Mouse (Mus musculus): Measurements from ENCODE around the gene Pth1r. TPM values are rescaled to one million over a fixed set of nuclear protein-coding genes. Genes with fewer than 3 reads are reported as not detected.

Gene Pth1r
- polyA plus RNA-seq, 1 experiment, result not detected

DNA sequence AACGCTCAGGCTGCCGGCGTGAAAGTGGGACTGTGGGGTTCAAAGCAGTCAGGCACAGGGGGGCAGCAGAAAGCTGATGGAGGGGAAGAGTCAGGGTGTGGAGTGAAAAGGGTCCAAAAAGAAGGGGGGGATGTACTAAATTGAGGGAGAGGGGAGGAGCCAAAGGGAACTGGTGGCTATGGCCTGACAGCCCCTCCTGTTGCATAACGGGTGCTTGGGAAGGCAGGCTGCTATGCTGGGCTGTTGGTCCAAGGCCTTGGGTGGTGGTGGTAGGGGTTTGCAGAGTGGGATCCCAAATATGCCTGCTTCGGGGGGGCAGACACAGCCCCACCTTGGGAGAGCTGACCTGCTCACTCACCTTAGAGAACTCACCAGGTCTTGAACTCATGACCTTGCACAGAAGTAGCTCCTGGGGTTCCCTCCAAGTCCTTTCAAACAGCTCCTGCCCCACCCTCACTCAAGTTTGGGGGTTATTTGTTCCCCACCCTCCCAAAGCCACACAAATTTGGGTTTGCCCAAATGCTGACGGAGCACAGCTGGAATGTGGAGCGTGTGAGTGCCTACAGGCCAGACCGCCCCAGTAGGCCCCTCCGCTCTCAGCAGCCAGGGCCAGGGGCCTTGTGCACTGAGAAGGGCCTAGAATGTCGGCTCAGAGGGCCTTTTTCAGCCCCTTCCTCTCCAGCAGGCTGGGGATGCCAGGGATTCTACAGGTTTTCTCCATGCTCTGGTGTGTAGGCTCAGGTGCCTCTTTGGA is 28.5 kb upstream of the Pth1r start:
- WGBS, result 89% methylated on average over 10 of the region's 10 CpGs
- Histone ChIP-seq H3K27ac (ENCODE audit: insufficient read depth, low read depth, low read length) (no peak overlapping the region), H3K4me1 (ENCODE audit: control insufficient read depth, insufficient read depth, low read length) (0 out of 2 replicates have a peak, but pooled peaks cover under 1% of the 10 kb centered on the region), H3K4me3 (ENCODE audit: insufficient read depth, low read depth, low read length) (no peak overlapping the region)
- TF ChIP-seq POLR2A (IDR thresholded peaks at IDR 0.05; ENCODE audit: insufficient read depth, low read depth, low read length) (no peak), CTCF (IDR thresholded peaks at IDR 0.05; ENCODE audit: insufficient read depth, low read depth, low read length) (no peak)

DNA sequence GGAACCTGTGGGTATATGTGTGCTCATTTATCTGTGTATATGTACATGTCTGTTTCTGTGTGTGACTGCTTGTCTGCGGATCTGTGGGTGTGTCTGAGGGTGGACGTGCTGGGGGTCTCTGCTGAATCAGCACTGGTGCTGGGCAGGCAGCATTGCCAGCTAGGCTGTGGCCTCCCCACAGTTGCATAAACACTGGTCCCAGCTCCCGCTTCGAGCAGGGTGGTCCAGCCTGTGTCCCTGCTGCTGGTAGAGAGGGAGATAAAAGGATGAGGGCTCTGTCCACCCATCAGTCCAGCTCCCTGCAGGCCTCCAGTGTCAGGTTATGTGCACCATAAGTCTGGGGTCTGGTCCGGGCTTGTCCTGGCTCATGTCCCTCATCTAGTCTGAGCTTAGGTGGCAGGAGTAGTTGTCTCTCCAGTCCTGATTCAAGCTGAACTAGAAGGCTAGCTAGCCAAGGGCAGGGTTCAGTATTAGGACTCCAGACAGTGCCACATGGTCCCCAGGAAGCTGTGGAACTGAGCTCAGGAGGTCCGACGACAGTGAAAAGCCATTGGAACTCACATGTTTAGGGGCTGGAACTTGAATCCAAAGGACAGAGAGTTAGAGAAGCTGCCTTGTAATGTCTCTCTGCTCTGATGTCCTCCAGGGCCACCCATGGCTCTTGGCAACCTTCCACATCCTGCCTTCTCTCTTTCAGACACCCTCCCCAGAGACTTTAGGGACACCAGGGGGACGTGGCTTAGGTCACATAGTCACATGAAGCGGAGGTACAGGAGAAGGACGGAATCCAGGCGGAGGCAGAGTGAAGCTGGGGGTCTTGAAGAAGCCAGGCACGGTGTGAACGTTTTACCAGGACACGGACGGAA is 27.7 kb upstream of the Pth1r start:
- 81% methylated on average over 15 of the region's 15 CpGs for WGBS
- no peak overlapping the region for H3K27ac ChIP-seq (ENCODE audit: insufficient read depth, low read depth, low read length)
- no peaks in the 10 kb centered on the region for H3K4me1 ChIP-seq (ENCODE audit: control insufficient read depth, insufficient read depth, low read length)
- no peak overlapping the region for H3K4me3 ChIP-seq (ENCODE audit: insufficient read depth, low read depth, low read length)
- TF ChIP-seq CTCF (IDR thresholded peaks at IDR 0.05; ENCODE audit: insufficient read depth, low read depth, low read length) (no peak), POLR2A (IDR thresholded peaks at IDR 0.05; ENCODE audit: insufficient read depth, low read depth, low read length) (no peak)

DNA sequence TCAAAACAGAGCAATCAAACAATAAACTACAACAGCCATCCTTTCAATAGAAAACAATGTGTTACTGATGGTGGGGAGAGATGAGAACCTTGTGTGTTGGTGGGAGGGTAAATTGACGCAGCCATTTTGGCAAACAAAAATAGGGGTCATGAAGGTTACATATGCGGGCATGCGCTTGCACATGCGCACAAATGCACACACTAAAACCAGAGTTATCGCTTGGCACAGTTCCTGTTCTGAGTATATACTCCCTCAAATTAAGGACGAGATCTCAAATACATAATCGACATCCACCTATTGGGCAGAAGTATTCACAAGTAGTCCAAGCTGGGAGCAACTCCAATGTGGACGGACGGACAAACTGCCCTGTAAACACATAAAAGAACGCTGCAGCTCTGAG is 25.4 kb upstream of the Pth1r start:
- H3K4me3 ChIP-seq (ENCODE audit: insufficient read depth, low read depth, low read length), result no peak overlapping the region
- no peak overlapping the region for H3K27ac ChIP-seq (ENCODE audit: insufficient read depth, low read depth, low read length)
- TF ChIP-seq CTCF (IDR thresholded peaks at IDR 0.05; ENCODE audit: insufficient read depth, low read depth, low read length) (no peak), POLR2A (IDR thresholded peaks at IDR 0.05; ENCODE audit: insufficient read depth, low read depth, low read length) (no peak)
- 92% methylated on average over 10 of the region's 10 CpGs for WGBS
- no peaks in the 10 kb centered on the region for H3K4me1 ChIP-seq (ENCODE audit: control insufficient read depth, insufficient read depth, low read length)

DNA sequence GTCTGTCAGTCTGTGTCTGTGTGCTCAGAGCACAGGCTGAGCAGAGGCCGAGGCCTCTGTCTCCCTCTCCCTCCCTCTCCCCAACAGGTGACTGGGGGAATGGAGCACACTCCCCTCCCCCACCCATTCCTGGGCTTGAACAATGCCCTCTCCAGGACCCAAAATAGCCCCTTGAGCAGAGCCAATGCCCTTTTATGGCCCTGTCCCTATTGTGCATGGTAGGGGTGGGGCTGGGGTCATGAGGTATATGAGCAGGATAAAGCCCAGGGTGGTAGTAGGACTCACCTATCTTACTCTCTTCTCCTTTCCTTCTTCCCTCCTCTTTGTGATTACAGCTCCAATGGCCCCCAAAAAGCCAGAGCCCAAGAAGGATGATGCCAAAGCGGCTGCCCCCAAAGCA is 16.5 kb upstream of the Pth1r start:
- 78% methylated on average over 2 of the region's 2 CpGs for WGBS
- H3K4me1 ChIP-seq (ENCODE audit: control insufficient read depth, insufficient read depth, low read length), result peaks cover 5% of the 10 kb centered on the region; the same call in 1 of the 2 replicates
- H3K27ac ChIP-seq (ENCODE audit: insufficient read depth, low read depth, low read length), result no peak overlapping the region
- TF ChIP-seq CTCF (IDR thresholded peaks at IDR 0.05; ENCODE audit: insufficient read depth, low read depth, low read length) (no peak), POLR2A (IDR thresholded peaks at IDR 0.05; ENCODE audit: insufficient read depth, low read depth, low read length) (no peak)
- H3K4me3 ChIP-seq (ENCODE audit: insufficient read depth, low read depth, low read length), result no peak overlapping the region

DNA sequence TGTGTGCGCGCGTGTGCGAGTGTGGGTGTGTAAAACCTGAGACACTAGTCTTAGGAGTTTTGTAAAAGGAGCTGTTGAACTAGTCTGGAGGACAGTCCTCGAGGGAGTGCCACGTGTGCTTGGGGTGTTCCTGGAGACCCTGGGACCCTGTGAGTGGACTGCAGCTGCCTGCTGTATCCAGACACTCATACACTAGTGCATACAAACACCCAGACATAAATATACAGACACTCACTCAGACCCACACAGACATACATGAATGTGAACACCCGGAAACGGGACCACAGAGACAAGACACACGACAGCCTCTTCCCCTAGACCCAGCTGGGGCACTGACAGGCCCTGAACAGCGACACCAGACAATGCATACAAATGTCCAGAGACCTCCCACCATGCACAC is 15.8 kb upstream of the Pth1r start:
- WGBS, result 90% methylated on average over 10 of the region's 10 CpGs
- TF ChIP-seq POLR2A (IDR thresholded peaks at IDR 0.05; ENCODE audit: insufficient read depth, low read depth, low read length), result no peak
- no peak overlapping the region for H3K4me3 ChIP-seq (ENCODE audit: insufficient read depth, low read depth, low read length)
- H3K4me1 ChIP-seq (ENCODE audit: control insufficient read depth, insufficient read depth, low read length), result peaks cover 5% of the 10 kb centered on the region; the same call in 1 of the 2 replicates
- no peak overlapping the region for H3K27ac ChIP-seq (ENCODE audit: insufficient read depth, low read depth, low read length)

DNA sequence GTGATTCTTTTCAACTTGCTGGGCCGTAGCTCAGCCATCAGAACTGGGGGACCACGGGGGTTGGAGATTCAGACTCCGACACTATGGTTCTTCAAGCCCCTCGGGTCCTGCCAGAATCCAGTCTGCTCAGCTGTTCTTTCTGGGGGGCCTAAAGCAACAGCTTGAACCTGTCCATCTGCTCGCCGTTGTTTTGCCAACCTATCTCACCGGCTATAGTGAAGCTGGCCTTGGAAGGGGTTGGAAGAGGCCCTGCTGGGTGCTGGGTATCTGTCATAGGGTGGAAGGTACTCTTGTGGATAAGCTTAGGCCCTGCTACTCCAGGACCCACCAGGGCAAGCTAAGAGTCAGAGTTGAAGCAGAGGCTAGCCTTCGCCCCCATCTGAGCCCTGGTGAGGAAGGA is 13.9 kb upstream of the Pth1r start:
- Histone ChIP-seq H3K4me1 (ENCODE audit: control insufficient read depth, insufficient read depth, low read length) (peaks cover 5% of the 10 kb centered on the region; the same call in 1 of the 2 replicates), H3K4me3 (ENCODE audit: insufficient read depth, low read depth, low read length) (no peak overlapping the region), H3K27ac (ENCODE audit: insufficient read depth, low read depth, low read length) (no peak overlapping the region)
- no peak for TF ChIP-seq POLR2A (IDR thresholded peaks at IDR 0.05; ENCODE audit: insufficient read depth, low read depth, low read length)
- TF ChIP-seq CTCF (IDR thresholded peaks at IDR 0.05; ENCODE audit: insufficient read depth, low read depth, low read length), result no peak
- 92% methylated on average over 8 of the region's 8 CpGs for WGBS

DNA sequence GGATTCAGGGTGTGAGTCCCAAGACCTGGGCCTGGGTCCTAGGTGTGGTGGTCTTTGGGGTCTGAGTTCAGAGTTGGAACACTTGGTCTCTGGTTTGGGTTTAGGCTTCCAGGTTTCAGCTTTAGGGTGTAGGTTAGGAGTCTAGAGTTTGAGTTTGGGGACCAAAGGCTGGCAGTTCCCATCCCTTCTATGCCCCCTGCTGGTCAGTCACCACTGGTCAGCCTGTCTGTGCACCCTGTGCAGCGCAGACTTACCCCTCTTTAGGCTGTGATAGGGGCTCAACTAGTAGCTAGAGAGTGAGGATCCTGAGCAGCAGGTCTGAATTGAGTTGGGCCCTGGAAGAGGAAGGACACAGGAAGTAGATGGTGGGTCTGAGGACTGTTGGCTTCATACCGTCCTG is 12.3 kb upstream of the Pth1r start:
- 78% methylated on average over 2 of the region's 2 CpGs for WGBS
- TF ChIP-seq POLR2A (IDR thresholded peaks at IDR 0.05; ENCODE audit: insufficient read depth, low read depth, low read length) (no peak), CTCF (IDR thresholded peaks at IDR 0.05; ENCODE audit: insufficient read depth, low read depth, low read length) (no peak)
- H3K4me3 ChIP-seq (ENCODE audit: insufficient read depth, low read depth, low read length), result no peak overlapping the region
- H3K4me1 ChIP-seq (ENCODE audit: control insufficient read depth, insufficient read depth, low read length), result peaks cover 5% of the 10 kb centered on the region; the same call in 1 of the 2 replicates
- H3K27ac ChIP-seq (ENCODE audit: insufficient read depth, low read depth, low read length), result no peak overlapping the region

DNA sequence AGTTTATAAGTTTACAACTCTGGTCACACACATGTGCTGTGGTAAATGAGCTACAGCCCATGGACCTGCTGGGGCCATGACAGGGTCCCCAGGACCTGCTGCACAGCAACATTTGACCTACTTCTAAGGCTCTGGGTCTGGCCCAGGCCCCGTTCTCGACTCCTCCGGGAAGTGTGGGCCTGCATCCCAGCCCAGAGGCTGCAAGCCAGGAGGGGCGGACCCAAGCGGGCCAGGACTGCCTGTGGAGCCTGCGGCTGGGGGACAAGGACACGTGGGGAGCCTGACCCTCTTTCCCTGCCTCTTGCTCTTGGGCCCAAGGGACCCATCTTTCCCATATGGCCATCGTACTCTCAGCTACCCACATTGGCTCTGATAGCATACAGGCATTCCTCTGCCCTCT is 11.7 kb upstream of the Pth1r start:
- TF ChIP-seq POLR2A (IDR thresholded peaks at IDR 0.05; ENCODE audit: insufficient read depth, low read depth, low read length) (no peak), CTCF (IDR thresholded peaks at IDR 0.05; ENCODE audit: insufficient read depth, low read depth, low read length) (no peak)
- H3K4me3 ChIP-seq (ENCODE audit: insufficient read depth, low read depth, low read length), result no peak overlapping the region
- 50% methylated on average over 8 of the region's 8 CpGs for WGBS
- H3K4me1 ChIP-seq (ENCODE audit: control insufficient read depth, insufficient read depth, low read length), result peaks cover 5% of the 10 kb centered on the region; the same call in 1 of the 2 replicates
- no peak overlapping the region for H3K27ac ChIP-seq (ENCODE audit: insufficient read depth, low read depth, low read length)

DNA sequence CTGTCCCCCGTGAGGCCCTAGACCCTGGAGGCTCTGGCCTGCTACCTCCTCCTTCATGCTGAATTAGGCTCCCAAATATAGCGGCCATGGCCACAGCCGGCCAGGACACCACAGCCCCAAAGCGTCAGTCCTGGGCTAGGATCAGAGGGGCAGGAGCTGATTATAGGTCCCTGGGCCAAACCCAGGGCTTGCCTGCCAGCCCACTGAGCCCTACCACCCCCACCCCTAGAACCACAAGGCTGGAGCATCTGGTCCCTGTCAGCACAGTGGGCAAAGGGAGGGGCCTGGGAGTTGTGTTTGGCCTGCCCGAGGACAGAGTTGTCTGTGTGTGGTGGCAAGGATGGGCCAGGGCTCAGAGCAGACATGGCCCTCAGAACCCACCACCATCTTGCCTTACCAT is 10.9 kb upstream of the Pth1r start:
- no peak for TF ChIP-seq POLR2A (IDR thresholded peaks at IDR 0.05; ENCODE audit: insufficient read depth, low read depth, low read length)
- no peak for TF ChIP-seq CTCF (IDR thresholded peaks at IDR 0.05; ENCODE audit: insufficient read depth, low read depth, low read length)
- Histone ChIP-seq H3K4me3 (ENCODE audit: insufficient read depth, low read depth, low read length) (no peak overlapping the region), H3K27ac (ENCODE audit: insufficient read depth, low read depth, low read length) (no peak overlapping the region), H3K4me1 (ENCODE audit: control insufficient read depth, insufficient read depth, low read length) (peaks cover 5% of the 10 kb centered on the region; the same call in 1 of the 2 replicates)
- whole genome bisulfite sequencing, result 88% methylated on average over 5 of the region's 5 CpGs
